Mouse (Mus musculus) lung, postnatal 0 days (tissue): ENCODE data around the gene Spag17.

Experiments used
- CTCF ChIP-seq: IDR thresholded peaks from 2 replicates; pipeline ENCODE4 v1.5.1; 2016; ENCODE audit warnings: antibody characterized with exemption, mild to moderate bottlenecking
- EP300 ChIP-seq: IDR thresholded peaks from 2 replicates; pipeline ENCODE4 v1.6.1; 2016; ENCODE audit warnings: antibody characterized with exemption, mild to moderate bottlenecking, control low read depth

GRCm38 (mm10) chr3:100189861-100190260 is 304.7 kb downstream of the Spag17 start:
- TF ChIP-seq CTCF (no peak), EP300 (no peak)
